Mouse (Mus musculus) frontal cortex, adult (tissue): ENCODE measurements around the gene Fez1.

ENCODE experiments used
- ATAC-seq: cut with Nextera tagmentation; 2 replicates; pipeline ENCODE4 v1.9.2; 2017; ENCODE audit warnings: mild to moderate bottlenecking, moderate library complexity, mixed read lengths; ENCODE audit not compliant: low TSS enrichment

The Fez1 gene

DNA sequence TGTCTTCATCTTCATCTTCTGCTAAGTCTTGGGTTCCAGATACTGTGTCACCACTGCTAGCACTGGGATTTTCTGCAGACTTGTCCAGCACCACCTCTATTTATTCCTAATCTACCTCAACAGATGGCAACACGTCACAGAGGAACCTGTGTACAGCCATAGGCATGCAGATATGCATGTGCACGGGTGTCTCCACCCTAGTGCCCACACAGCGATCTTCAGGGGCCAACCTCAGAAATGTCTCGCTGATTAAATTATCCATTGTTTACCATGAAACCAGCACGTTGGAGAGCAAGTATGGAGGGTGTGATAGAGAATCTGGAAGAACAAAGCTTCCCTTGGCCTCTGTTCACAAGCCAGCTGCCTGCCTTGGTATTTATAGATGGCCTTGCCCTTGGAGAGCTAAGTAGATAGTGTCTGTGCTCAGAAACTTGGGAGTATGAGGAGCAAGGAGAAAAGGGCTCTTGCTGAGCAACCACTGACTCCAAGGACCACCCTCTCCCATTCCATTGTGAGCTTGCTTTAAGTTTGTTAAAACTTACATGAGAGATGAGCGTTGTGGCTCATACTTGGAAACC is 71.8 kb downstream of the Fez1 start:
- ATAC-seq, result no peak

GRCm38 (mm10) chr9:36894242-36894641 is 72.6 kb downstream of the Fez1 start:
- no peak for ATAC-seq

- ATAC-seq, result peak; percentile 75
These were observed 73.5 kb downstream of the Fez1 start for GRCm38 (mm10) chr9:36895009-36895693.

DNA sequence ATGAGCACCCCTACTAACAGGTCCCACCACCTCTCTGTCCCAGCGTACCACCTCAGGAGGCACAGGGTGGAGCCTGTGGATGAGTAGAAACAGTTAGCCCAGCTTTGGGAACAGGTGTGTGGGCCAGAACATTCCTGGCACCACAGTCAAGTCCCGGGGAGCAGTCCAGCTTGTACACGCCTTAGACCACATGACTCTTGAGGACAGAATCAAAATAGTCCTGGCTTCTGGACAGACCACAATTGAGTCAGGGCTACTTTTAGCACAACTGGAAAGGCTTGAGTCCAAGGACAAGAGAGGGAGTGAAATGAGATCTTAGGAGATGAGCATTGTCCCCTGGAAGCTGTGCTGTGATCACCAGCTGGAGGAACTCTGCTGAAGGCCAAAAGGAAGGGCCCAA is 76.9 kb downstream of the Fez1 start:
- ATAC-seq, result peak; percentile 28

GRCm38 (mm10) chr9:36900464-36900863 is 78.8 kb downstream of the Fez1 start:
- ATAC-seq, result peak; percentile 90

GRCm38 (mm10) chr9:36905452-36905851 is 83.8 kb downstream of the Fez1 start:
- ATAC-seq, result no peak

DNA sequence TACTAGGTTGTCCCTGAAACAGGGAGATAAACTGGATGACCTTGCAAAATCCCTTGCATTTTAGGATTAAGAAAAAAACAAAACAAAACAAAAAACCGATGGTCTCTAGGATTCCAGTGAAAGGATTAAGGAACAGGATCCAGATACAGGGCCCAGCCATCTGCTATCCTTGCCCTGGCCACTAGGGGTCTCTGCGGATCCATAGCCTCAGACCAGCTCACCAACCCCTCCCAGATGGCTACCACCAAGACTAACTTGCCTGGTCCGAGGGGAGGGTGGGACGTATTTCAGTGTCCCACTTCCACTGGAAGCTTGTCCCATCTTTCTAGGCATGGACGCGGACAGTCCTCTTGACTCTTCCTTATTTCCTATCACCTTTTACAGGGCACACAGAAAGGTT is 94.7 kb downstream of the Fez1 start:
- ATAC-seq, result peak; percentile 88

- no peak for ATAC-seq
These were observed 95.3 kb downstream of the Fez1 start for GRCm38 (mm10) chr9:36916915-36917314.

DNA sequence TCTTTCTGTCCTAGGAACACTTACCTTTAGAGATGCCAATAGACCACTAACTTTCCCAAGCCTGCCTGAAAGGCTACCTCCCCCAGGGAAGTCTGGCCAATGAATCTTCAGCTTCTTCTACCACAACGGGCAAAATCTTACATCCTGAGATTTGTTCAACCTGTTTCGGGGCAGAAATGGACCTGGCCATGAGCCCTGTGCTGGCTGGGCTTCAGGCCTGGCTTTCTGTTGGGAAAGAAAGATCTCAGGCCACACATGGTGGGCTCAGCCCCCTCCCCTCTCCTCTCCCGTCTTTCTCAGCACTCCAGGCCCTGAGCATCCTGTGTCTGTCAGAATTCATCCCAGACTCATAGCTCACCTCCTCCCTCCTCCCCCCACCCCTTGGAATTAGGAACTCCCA is 96.9 kb downstream of the Fez1 start:
- no peak for ATAC-seq

DNA sequence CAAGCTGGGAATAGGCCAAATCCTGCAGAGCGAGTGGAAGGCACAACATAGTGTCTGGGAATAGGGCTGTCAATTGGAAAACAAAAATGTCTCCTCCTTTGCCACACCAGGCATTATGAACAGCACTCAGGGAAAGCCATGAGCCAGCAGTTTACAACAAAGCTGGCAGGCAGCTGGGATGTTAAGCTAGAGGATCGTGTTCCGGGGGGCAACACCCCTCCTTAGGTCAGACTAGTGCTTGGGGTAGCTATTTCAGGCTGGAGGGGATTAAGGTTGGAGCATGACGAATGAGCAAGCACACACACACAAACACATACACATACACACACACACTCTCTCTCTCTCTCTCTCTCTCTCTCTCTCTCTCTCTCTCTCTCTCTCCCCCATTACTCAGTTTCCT is 97.8 kb downstream of the Fez1 start:
- no peak for ATAC-seq

GRCm38 (mm10) chr9:36921718-36922415 is 100.2 kb downstream of the Fez1 start:
- ATAC-seq, result no peak

DNA sequence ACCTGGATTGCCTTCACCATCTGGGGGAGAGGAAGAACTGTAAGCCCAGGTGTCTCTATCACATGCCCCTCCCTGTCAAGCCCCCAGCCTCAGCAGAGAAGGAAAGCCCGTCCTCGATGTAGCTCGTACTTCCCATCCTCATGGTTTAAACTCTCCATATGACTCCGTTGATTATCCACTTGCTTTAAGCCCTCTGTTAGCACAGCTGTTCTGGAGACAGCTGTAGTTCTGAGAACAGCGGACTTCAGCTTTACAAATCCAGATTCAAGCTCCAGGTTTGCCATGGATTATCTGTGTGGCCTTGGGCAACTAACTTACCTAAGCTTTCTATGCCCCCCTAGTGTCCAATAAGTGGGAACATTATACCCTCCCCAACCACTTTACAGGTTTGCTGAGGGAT is 102.1 kb downstream of the Fez1 start:
- ATAC-seq, result no peak
